Mouse (Mus musculus) testis, adult 2 months (tissue): ENCODE results near the gene Nme4. TPM values are rescaled to one million over a fixed set of nuclear protein-coding genes. Genes with fewer than 3 reads are reported as not detected.

Experiments used
- H3K27ac ChIP-seq: fragments of 200-500 bp; 2 replicates; pipeline ENCODE4 v1.5.1; 2012; ENCODE audit warnings: low read depth, low read length; ENCODE audit not compliant: control insufficient read depth, insufficient read depth
- H3K27me3 ChIP-seq: fragments of 200-500 bp; 2 replicates; pipeline ENCODE4 v1.6.1; 2012; ENCODE audit warnings: mild to moderate bottlenecking, low read length, moderate library complexity; ENCODE audit not compliant: control insufficient read depth, insufficient read depth
- H3K36me3 ChIP-seq: fragments of 200-500 bp; 2 replicates; pipeline ENCODE4 v1.6.1; 2012; ENCODE audit warnings: mild to moderate bottlenecking, low read length; ENCODE audit not compliant: control insufficient read depth, insufficient read depth
- H3K4me1 ChIP-seq: fragments of 200-500 bp; 2 replicates; pipeline ENCODE4 v1.6.1; 2012; ENCODE audit warnings: low read length; ENCODE audit not compliant: control insufficient read depth, insufficient read depth
- H3K4me3 ChIP-seq: fragments of 200-500 bp; 2 replicates; pipeline ENCODE4 v1.5.1; 2012; ENCODE audit warnings: low read depth, mild to moderate bottlenecking, low read length, moderate library complexity, mixed read lengths; ENCODE audit not compliant: control insufficient read depth
- CTCF ChIP-seq: fragments of 200-500 bp; IDR thresholded peaks from 2 replicates; pipeline ENCODE4 v1.5.1; 2012; ENCODE audit warnings: low read depth, mild to moderate bottlenecking, inconsistent platforms, low read length, moderate library complexity; ENCODE audit not compliant: control insufficient read depth, insufficient read depth, insufficient replicate concordance
- POLR2A ChIP-seq: fragments of 200-500 bp; IDR thresholded peaks from 2 replicates; pipeline ENCODE4 v1.6.1; 2012; ENCODE audit warnings: low read depth, mild to moderate bottlenecking, inconsistent platforms, low read length, moderate library complexity; ENCODE audit not compliant: control insufficient read depth
- polyA plus RNA-seq: library from polyadenylated mRNA; depleted of rRNA; stranded (reverse); fragments of >200 nt; gene quantifications from 2 replicates; pipeline ENCODE4 v1.2.3, GENCODE M21; 2012

The Nme4 gene
- polyA plus RNA-seq, 1 experiment = 5.4 TPM

- H3K4me3 ChIP-seq = no peak overlapping the region
- H3K4me1 ChIP-seq = peaks cover 5% of the 10 kb centered on the region
- H3K36me3 ChIP-seq = no peaks in the 10 kb centered on the region
- TF ChIP-seq POLR2A (no peak), CTCF (no peak)
- H3K27ac ChIP-seq = no peak overlapping the region
- no peaks in the 10 kb centered on the region for H3K27me3 ChIP-seq
These were observed 36.8 kb upstream of the Nme4 start for GRCm38 (mm10) chr17:26131856-26132853.

DNA sequence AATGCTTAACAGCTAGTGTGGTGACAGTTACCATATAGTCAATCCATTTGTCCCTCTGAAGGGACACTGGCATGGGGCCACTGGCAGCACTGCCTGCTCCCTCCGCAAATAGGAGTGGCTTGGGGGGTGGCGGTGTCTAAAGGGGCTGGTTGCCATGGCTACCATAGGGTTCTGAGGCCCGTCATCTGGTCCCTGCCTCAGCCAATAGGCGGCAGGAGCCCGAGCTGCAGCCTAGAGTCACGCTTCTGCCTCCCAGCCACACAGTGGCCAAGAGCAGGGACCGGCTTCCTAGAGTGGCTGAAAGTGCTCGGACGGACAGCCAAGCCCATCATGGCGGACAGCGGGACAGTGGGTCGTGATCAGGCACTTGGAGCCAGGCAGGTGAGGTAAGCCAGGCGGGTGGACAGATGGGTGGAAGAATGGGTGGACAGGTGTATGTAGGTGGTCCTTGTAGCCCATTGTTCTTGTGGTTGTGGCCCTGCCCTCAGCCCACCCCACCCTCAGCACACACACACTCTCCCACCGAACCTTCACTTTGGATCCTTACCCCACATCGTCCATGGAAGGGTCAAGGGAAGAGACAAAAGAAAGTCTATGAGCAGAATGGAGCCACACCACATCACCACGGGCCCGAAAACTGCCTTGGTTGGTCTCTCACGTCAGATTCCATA is 35.8 kb upstream of the Nme4 start:
- peak overlapping the region; percentile 2; the same call in 1 of the 2 replicates for H3K4me3 ChIP-seq
- no peaks in the 10 kb centered on the region for H3K27me3 ChIP-seq
- TF ChIP-seq POLR2A (no peak), CTCF (no peak)
- H3K27ac ChIP-seq = no peak overlapping the region
- H3K4me1 ChIP-seq = peaks cover 4% of the 10 kb centered on the region
- H3K36me3 ChIP-seq = no peaks in the 10 kb centered on the region

- Histone ChIP-seq H3K36me3 (no peaks in the 10 kb centered on the region), H3K27ac (no peak overlapping the region), H3K4me1 (peaks cover 5% of the 10 kb centered on the region; the same call in 1 of the 2 replicates), H3K4me3 (no peak overlapping the region), H3K27me3 (no peaks in the 10 kb centered on the region)
- no peak for TF ChIP-seq CTCF
- no peak for TF ChIP-seq POLR2A
These were observed 29.8 kb upstream of the Nme4 start for GRCm38 (mm10) chr17:26125226-26125625.

- H3K4me3 ChIP-seq = no peak overlapping the region
- no peaks in the 10 kb centered on the region for H3K36me3 ChIP-seq
- no peak overlapping the region for H3K27ac ChIP-seq
- H3K4me1 ChIP-seq = peaks cover 5% of the 10 kb centered on the region; the same call in 1 of the 2 replicates
- TF ChIP-seq POLR2A (no peak), CTCF (no peak)
- H3K27me3 ChIP-seq = no peaks in the 10 kb centered on the region
These were observed 29.2 kb upstream of the Nme4 start for GRCm38 (mm10) chr17:26124560-26124959.

- peak within 1 kb of the TSS; percentile 85 for H3K4me3 ChIP-seq
- no peaks in the 10 kb centered on the region for H3K27me3 ChIP-seq
- H3K36me3 ChIP-seq = no peaks in the 10 kb centered on the region
- H3K27ac ChIP-seq = peak within 1 kb of the TSS; percentile 15; the same call in 1 of the 2 replicates
- TF ChIP-seq CTCF = no peak
- peak; percentile 90 for TF ChIP-seq POLR2A
- peaks cover 5% of the 10 kb centered on the region; the same call in 1 of the 2 replicates for H3K4me1 ChIP-seq
These were observed 27.9 kb upstream of the Nme4 start, which contains the start of gene Mrpl28 for GRCm38 (mm10) chr17:26123267-26123684. Gene Mrpl28, plus strand, starts transcription at chr17:26123500.

- Histone ChIP-seq H3K36me3 (no peaks in the 10 kb centered on the region), H3K4me1 (peaks cover 5% of the 10 kb centered on the region; the same call in 1 of the 2 replicates), H3K27me3 (no peaks in the 10 kb centered on the region), H3K27ac (no peak overlapping the region), H3K4me3 (no peak overlapping the region)
- TF ChIP-seq POLR2A = no peak
- no peak for TF ChIP-seq CTCF
These were observed 27.2 kb upstream of the Nme4 start for GRCm38 (mm10) chr17:26122431-26123140.
